Mouse (Mus musculus) heart, adult 2 months (tissue): ENCODE data around the gene Wars. TPM values are rescaled to one million over a fixed set of nuclear protein-coding genes. Genes with fewer than 3 reads are reported as not detected.

Experiments
- DNase-seq, 2 experiments: peaks; one replicate each; pipeline ENCODE4 v3.0.0; 2021
- H3K27ac ChIP-seq: fragments of 200-600 bp; 2 replicates; pipeline ENCODE4 v1.8.1; 2022
- H3K27me3 ChIP-seq: fragments of 200-500 bp; 2 replicates; pipeline ENCODE4 v1.6.1; 2012; ENCODE audit warnings: mild to moderate bottlenecking, low read length, inconsistent platforms, mixed read lengths; ENCODE audit not compliant: control insufficient read depth, insufficient read depth
- H3K36me3 ChIP-seq: fragments of 200-500 bp; 2 replicates; pipeline ENCODE4 v1.6.1; 2012; ENCODE audit warnings: low read length, inconsistent platforms; ENCODE audit not compliant: control insufficient read depth, insufficient read depth
- H3K4me1 ChIP-seq: fragments of 200-500 bp; 2 replicates; pipeline ENCODE4 v1.6.1; 2011; ENCODE audit warnings: low read length; ENCODE audit not compliant: control insufficient read depth, insufficient read depth
- H3K4me3 ChIP-seq: fragments of 200-600 bp; 2 replicates; pipeline ENCODE4 v1.8.1; 2022
- H3K79me2 ChIP-seq: fragments of 200-500 bp; replicated peaks from 2 replicates; pipeline ENCODE4 v1.6.1; 2012; ENCODE audit warnings: mild to moderate bottlenecking, inconsistent platforms, low read length, moderate library complexity, mixed read lengths; ENCODE audit not compliant: control insufficient read depth, insufficient read depth
- H3K9ac ChIP-seq: fragments of 200-500 bp; 2 replicates; pipeline ENCODE4 v1.6.1; 2012; ENCODE audit warnings: low read depth, mild to moderate bottlenecking, control low read depth, inconsistent platforms, low read length, mixed read lengths
- CTCF ChIP-seq: fragments of 200-600 bp; IDR thresholded peaks from 2 replicates; pipeline ENCODE4 v1.8.1; 2022; ENCODE audit warnings: antibody characterized with exemption, mild to moderate bottlenecking, moderate library complexity
- EP300 ChIP-seq: fragments of 200-500 bp; IDR thresholded peaks from 2 replicates; pipeline ENCODE4 v1.6.1; 2011; ENCODE audit warnings: low read depth, low read length, control low read depth; ENCODE audit not compliant: insufficient read depth
- POLR2A ChIP-seq: fragments of 200-500 bp; IDR thresholded peaks from 2 replicates; pipeline ENCODE4 v1.6.1; 2011; ENCODE audit warnings: mild to moderate bottlenecking, low read depth, low read length, control low read depth; ENCODE audit not compliant: insufficient read depth
- WGBS: fragments of 180-500 bp; shearing (Covaris S2); methylation state at CpG from one replicate; pipeline ENCODE4 v1.1.7; 2018; 5-methylcytosine and 5-hydroxymethylcytosine counted together
- intact Hi-C: fragments of 180-260 bp; cut with DNase I; formaldehyde crosslinking; loops from one replicate; pipeline ENCODE4 v1.15.1; 2025
- polyA plus RNA-seq: library from polyadenylated mRNA; depleted of rRNA; stranded (reverse); fragments of >200 nt; gene quantifications from 2 replicates; pipeline ENCODE4 v1.2.3, GENCODE M21; 2012
- total RNA-seq, 2 experiments: library from RNA; stranded (reverse); gene quantifications; 2 replicates each; pipeline ENCODE4 v1.2.3; 2021

The Wars gene
- total and polyA plus RNA-seq, 3 experiments = 29.8 to 43.6 (median 42.4) TPM

DNA sequence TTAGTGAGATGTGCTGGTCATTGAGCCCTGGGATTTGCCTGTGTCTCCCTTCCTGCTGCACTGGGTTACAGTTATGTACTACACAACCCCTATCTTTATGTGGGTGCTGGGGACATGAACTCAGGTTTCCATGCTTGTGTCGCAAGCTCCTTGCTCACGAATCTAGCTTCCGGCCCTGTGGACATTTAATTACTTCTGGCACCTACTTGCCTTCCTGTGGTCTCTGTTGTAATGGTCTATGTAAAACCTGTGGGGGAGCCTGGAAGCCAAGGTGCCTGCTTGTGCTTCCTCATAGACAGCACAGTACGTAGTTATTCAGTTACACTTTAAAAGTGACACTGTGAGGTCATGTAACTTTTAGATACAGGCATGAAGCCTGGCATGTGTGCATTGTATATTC lies 43.5 kb upstream of the Wars start:
- 79% methylated on average over 4 of the region's 4 CpGs for WGBS
- intact Hi-C loops = no loop called here

DNA sequence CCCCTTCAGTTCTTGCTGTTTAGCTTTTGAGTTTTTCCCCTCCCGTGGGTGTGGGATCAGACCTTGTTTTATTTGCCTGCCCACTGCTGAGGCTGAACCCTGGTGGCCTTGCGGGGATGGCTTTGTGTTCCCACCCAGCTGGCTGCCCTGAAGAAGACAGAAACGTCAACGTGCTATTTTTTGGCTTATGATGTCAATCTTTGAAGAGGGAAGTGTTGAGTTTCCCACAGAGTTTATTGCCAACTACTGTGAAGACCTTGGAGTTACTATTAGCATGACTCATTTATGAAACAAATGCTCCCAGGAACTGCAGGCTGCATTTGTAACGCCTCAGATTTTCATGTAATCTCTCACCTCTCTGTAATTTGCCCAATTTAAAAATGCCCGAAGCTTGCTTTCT lies 42.9 kb upstream of the Wars start:
- DNase-seq = peak in 1 of 2 experiments; percentile 24
- intact Hi-C loops = no loop called here
- TF ChIP-seq EP300 (no peak), CTCF (no peak), POLR2A (no peak)
- peaks cover 4% of the 10 kb centered on the region for H3K4me1 ChIP-seq
- H3K27ac ChIP-seq = no peak overlapping the region
- no peak overlapping the region for H3K4me3 ChIP-seq
- no peaks in the 10 kb centered on the region for H3K79me2 ChIP-seq
- no peaks in the 10 kb centered on the region for H3K27me3 ChIP-seq
- H3K9ac ChIP-seq = no peak overlapping the region
- no peaks in the 10 kb centered on the region for H3K36me3 ChIP-seq
- WGBS = 24% methylated on average over 6 of the region's 6 CpGs

More for the DNA sequence above, 43.5 kb upstream of the Wars start:
- Histone ChIP-seq H3K4me3 (no peak overlapping the region), H3K9ac (no peak overlapping the region), H3K36me3 (no peaks in the 10 kb centered on the region), H3K79me2 (no peaks in the 10 kb centered on the region), H3K4me1 (peaks cover 4% of the 10 kb centered on the region), H3K27ac (no peak overlapping the region), H3K27me3 (no peaks in the 10 kb centered on the region)
- TF ChIP-seq POLR2A (no peak), CTCF (no peak), EP300 (no peak)
- no peak for DNase-seq

DNA sequence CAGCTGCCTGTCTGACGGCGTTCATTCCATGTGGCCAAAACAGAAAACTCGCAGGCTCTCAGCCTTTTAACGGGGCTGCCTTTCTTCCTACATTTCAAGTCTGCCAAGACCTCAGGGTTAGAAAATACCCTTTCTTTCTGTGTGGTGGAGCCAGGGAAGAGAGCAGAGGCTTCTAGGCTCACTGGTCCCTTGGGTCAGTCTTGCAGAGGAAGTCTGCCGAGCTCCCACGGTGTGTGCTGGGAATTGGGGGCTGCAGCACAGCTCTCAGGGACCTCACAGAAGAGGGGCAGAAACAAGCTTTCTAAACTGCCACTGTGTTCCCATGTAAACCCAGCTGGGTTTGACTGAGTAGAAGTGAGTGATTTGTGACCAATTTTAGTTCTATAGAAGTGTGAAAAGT lies 40.3 kb upstream of the Wars start:
- WGBS = 53% methylated on average over 6 of the region's 6 CpGs
- Histone ChIP-seq H3K27me3 (no peaks in the 10 kb centered on the region), H3K4me3 (no peak overlapping the region), H3K9ac (no peak overlapping the region), H3K27ac (peak overlapping the region; percentile 9), H3K79me2 (no peaks in the 10 kb centered on the region), H3K36me3 (no peaks in the 10 kb centered on the region), H3K4me1 (peaks cover 4% of the 10 kb centered on the region)
- intact Hi-C loops = no loop called here
- DNase-seq = peak in 1 of 2 experiments; percentile 17
- TF ChIP-seq CTCF = no peak
- TF ChIP-seq EP300 = no peak
- no peak for TF ChIP-seq POLR2A

DNA sequence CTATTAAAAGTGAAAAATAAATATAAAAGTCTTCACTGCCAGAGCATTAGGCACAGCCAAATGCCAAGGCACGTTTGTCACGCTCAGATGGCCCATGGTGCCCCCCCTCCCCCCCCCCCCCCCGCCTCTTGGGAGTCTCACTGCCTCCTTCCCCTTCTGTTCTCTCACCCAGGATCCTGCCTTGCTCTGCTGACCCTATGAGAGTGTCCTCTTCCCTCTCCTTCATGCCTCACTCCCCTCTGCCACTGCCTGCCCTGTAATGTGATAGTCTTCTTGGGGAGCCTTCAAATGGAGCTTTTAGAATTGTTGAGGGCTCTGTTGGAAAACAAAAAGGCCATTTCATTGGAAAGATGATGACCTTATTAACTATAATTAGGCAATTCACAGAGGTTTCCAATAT lies 38.1 kb upstream of the Wars start:
- peaks cover 3% of the 10 kb centered on the region; the same call in 1 of the 2 replicates for H3K4me1 ChIP-seq
- no peak overlapping the region for H3K4me3 ChIP-seq
- H3K36me3 ChIP-seq = no peaks in the 10 kb centered on the region
- DNase-seq = no peak
- H3K27me3 ChIP-seq = no peaks in the 10 kb centered on the region
- TF ChIP-seq POLR2A = no peak
- no peak for TF ChIP-seq CTCF
- TF ChIP-seq EP300 = no peak
- no peak overlapping the region for H3K27ac ChIP-seq
- intact Hi-C loops = no loop called here
- no peaks in the 10 kb centered on the region for H3K79me2 ChIP-seq
- H3K9ac ChIP-seq = no peak overlapping the region
- 58% methylated on average over 2 of the region's 3 CpGs for WGBS

DNA sequence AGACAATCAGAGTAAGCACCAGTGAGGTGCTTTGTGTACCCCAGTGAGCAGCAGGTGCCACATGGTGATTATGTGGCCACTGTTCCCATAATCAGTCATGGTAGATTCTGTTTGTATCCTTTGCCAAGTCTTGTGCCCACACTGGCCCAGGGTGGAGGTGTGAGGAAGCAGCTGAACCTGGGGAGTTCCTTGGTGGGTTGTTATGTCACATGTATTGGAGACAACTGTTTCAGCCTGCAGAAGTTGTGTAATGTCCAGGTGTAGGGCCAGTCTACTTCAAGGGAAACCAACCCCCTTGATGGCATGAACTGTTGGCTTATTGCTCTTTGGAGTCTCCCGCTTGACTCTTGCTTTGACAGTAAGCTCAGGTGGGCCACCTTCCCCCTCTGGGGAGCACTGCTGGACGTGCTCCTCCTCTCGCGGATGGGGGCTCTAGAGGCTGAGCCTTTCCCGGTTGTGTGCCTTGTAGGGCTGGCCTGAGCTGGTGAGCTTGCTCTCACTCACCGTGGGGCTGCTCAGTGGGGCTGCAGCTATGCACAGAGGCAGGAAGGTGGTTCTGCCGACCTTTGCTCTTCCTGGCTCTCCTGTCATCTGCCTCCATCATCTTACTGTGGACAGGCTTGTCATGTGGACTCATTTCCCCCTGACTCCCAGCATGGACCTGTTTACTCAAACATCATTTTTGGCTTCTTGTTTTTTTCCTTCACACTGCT lies 37.5 kb upstream of the Wars start:
- DNase-seq = no peak
- Histone ChIP-seq H3K4me1 (no peaks in the 10 kb centered on the region; the same call in 1 of the 2 replicates), H3K27ac (no peak overlapping the region), H3K9ac (no peak overlapping the region), H3K27me3 (no peaks in the 10 kb centered on the region), H3K79me2 (no peaks in the 10 kb centered on the region), H3K4me3 (no peak overlapping the region), H3K36me3 (no peaks in the 10 kb centered on the region)
- intact Hi-C loops = no loop called here
- WGBS = 65% methylated on average over 7 of the region's 7 CpGs
- TF ChIP-seq POLR2A = no peak
- no peak for TF ChIP-seq CTCF
- no peak for TF ChIP-seq EP300

DNA sequence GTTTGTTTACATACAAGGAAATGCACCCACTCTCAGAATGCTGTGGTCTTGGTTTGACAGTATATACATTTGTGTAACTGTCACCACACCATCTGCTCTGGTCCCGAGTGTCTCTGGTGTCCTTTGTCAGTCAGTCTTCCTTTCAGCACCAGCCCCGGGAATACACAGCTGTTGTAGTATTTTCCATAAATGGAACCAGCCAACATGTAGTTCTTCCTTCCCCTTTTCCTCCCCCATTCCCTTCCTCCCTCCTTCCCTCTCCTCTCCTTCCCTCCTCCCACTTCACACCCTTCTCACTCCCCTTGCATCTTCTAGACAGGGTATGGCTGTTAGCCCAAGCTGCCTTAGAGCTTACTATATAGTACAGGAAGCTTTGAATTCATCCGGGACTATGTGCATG lies 35.5 kb upstream of the Wars start:
- Histone ChIP-seq H3K4me3 (no peak overlapping the region), H3K27me3 (no peaks in the 10 kb centered on the region), H3K79me2 (no peaks in the 10 kb centered on the region), H3K4me1 (no peaks in the 10 kb centered on the region), H3K9ac (no peak overlapping the region), H3K36me3 (no peaks in the 10 kb centered on the region), H3K27ac (no peak overlapping the region)
- 37% methylated on average over 3 of the region's 3 CpGs for WGBS
- TF ChIP-seq EP300 (no peak), POLR2A (no peak), CTCF (no peak)
- no peak for DNase-seq
- intact Hi-C loops = no loop called here
